Mouse (Mus musculus): ENCODE results near the gene Fndc9.

The Fndc9 gene

GRCm38 (mm10) chr11:46235334-46235733, at the start of gene Fndc9:
Fndc9 (plus strand) TSS chr11:46235531.
- no peak for DNase-seq

- DNase-seq = no peak
Measured at GRCm38 (mm10) chr11:46188283-46188682, 47.0 kb upstream of the Fndc9 start.

- no peak for DNase-seq
Measured at GRCm38 (mm10) chr11:46194175-46194574, 41.2 kb upstream of the Fndc9 start.

- peak; percentile 17 to 20 for DNase-seq
Measured at GRCm38 (mm10) chr11:46200664-46201063, 34.7 kb upstream of the Fndc9 start.

- no peak for DNase-seq
Measured at GRCm38 (mm10) chr11:46201636-46202546, 33.4 kb upstream of the Fndc9 start.

- no peak for DNase-seq
Measured at GRCm38 (mm10) chr11:46202547-46202887, 32.8 kb upstream of the Fndc9 start.

GRCm38 (mm10) chr11:46204841-46205240, 30.5 kb upstream of the Fndc9 start:
- no peak for DNase-seq

- DNase-seq = no peak
Measured at GRCm38 (mm10) chr11:46205639-46206409, 29.5 kb upstream of the Fndc9 start.

- no peak for DNase-seq
Measured at GRCm38 (mm10) chr11:46209884-46210283, 25.4 kb upstream of the Fndc9 start.

GRCm38 (mm10) chr11:46211858-46212257, 23.5 kb upstream of the Fndc9 start:
- DNase-seq = no peak

GRCm38 (mm10) chr11:46213844-46214243, 21.5 kb upstream of the Fndc9 start:
- no peak for DNase-seq

GRCm38 (mm10) chr11:46214368-46215230, 20.7 kb upstream of the Fndc9 start:
- DNase-seq = no peak

- DNase-seq = peak; percentile 79 to 87
Measured at GRCm38 (mm10) chr11:46215354-46215753, 20.0 kb upstream of the Fndc9 start.

- DNase-seq = peak; percentile 63 to 70
Measured at GRCm38 (mm10) chr11:46216669-46217068, 18.7 kb upstream of the Fndc9 start.

GRCm38 (mm10) chr11:46217686-46218085, 17.6 kb upstream of the Fndc9 start:
- DNase-seq = no peak

- peak in 1 of 2 experiments; percentile 11 for DNase-seq
Measured at GRCm38 (mm10) chr11:46218584-46218983, 16.7 kb upstream of the Fndc9 start.

GRCm38 (mm10) chr11:46219380-46219779, 16.0 kb upstream of the Fndc9 start:
- DNase-seq = no peak

- DNase-seq = no peak
Measured at GRCm38 (mm10) chr11:46220211-46220610, 15.1 kb upstream of the Fndc9 start.

GRCm38 (mm10) chr11:46223575-46223974, 11.8 kb upstream of the Fndc9 start:
- no peak for DNase-seq

- DNase-seq = no peak
Measured at GRCm38 (mm10) chr11:46225345-46225744, 10.0 kb upstream of the Fndc9 start.

- no peak for DNase-seq
Measured at GRCm38 (mm10) chr11:46230184-46230583, 5.1 kb upstream of the Fndc9 start.

- no peak for DNase-seq
Measured at GRCm38 (mm10) chr11:46232803-46233202, 2.5 kb upstream of the Fndc9 start.

- DNase-seq = peak; percentile 37 to 53
Measured at GRCm38 (mm10) chr11:46233966-46234365, 1.4 kb upstream of the Fndc9 start.

All from cerebellum, postnatal 10 days (tissue).